Mouse (Mus musculus) liver, adult 2 months (tissue): Measurements from ENCODE around the gene Bhlha9.

ENCODE experiments used
- CTCF ChIP-seq: fragments of 200-500 bp; IDR thresholded peaks from 2 replicates; pipeline ENCODE4 v1.5.1; 2011; ENCODE audit warnings: low read depth, low read length, control low read depth
- POLR2A ChIP-seq: fragments of 200-500 bp; IDR thresholded peaks from 2 replicates; pipeline ENCODE4 v1.6.1; 2011; ENCODE audit warnings: low read length, control low read depth; ENCODE audit not compliant: insufficient read depth; ENCODE audit errors: extremely low read depth

GRCm38 (mm10) chr11:76699626-76700025, 27.4 kb downstream of the Bhlha9 start:
- TF ChIP-seq POLR2A = no peak
- no peak for TF ChIP-seq CTCF
